Mouse (Mus musculus): ENCODE data around the gene Cryge. TPM values are rescaled to one million over a fixed set of nuclear protein-coding genes. Genes with fewer than 3 reads are reported as not detected.

Gene Cryge
- polyA plus RNA-seq, 1 experiment from 2014 or later = not detected

GRCm38 (mm10) chr1:65010153-65010552 is 40.8 kb downstream of the Cryge start:
- no peak overlapping the region for H3K4me3 ChIP-seq (replicated peaks)
- no peak overlapping the region for H3K4me2 ChIP-seq
- no peaks in the 10 kb centered on the region for H3K4me1 ChIP-seq (replicated peaks)
- 6% methylated on average over 9 of the region's 9 CpGs for WGBS (ENCODE audit: insufficient replicate concordance)
- DNase-seq = peak; percentile 28
- no peak overlapping the region for H3K9ac ChIP-seq
- H3K27ac ChIP-seq = no peak overlapping the region
- ATAC-seq (ENCODE audit: low read depth) = peak; percentile 45; the same call in 1 of the 2 replicates
- H3K27me3 ChIP-seq = no peaks in the 10 kb centered on the region
- no peaks in the 10 kb centered on the region for H3K36me3 ChIP-seq
- H3K9me3 ChIP-seq (replicated peaks) = no peaks in the 10 kb centered on the region

GRCm38 (mm10) chr1:65005575-65005974 is 45.4 kb downstream of the Cryge start:
- Histone ChIP-seq H3K27ac (no peak overlapping the region), H3K36me3 (no peaks in the 10 kb centered on the region), H3K4me3 (replicated peaks) (no peak overlapping the region), H3K27me3 (no peaks in the 10 kb centered on the region), H3K4me1 (replicated peaks) (no peaks in the 10 kb centered on the region), H3K9me3 (replicated peaks) (no peaks in the 10 kb centered on the region), H3K4me2 (no peak overlapping the region), H3K9ac (no peak overlapping the region)
- no peak for ATAC-seq (ENCODE audit: low read depth)
- no peak for DNase-seq
- WGBS (ENCODE audit: insufficient replicate concordance) = 73% methylated on average over 6 of the region's 6 CpGs

DNA sequence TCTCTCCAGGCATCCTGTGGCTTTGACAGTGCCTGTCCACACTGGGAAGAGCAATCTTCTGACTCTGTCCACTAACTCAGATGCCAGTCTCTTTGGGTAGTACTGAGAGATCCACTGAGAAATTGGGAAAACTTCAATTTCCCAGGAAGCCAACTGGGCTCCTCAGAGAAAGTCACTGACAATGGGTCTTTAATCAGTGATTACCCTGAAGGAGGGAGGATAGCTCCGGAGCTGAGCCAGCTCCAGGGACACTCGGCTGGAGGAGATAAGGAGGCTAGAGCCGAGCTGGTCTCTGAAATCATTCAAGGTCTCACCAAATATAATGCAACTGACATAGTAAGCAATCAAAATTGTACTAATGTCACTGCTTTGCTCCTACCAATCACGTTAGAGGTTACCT is 46.4 kb downstream of the Cryge start:
- 50% methylated on average over 4 of the region's 4 CpGs for WGBS (ENCODE audit: insufficient replicate concordance)
- H3K4me1 ChIP-seq (replicated peaks) = no peaks in the 10 kb centered on the region
- H3K4me2 ChIP-seq = no peak overlapping the region
- no peak overlapping the region for H3K27ac ChIP-seq
- ATAC-seq (ENCODE audit: low read depth) (no peak), DNase-seq (no peak)
- no peaks in the 10 kb centered on the region for H3K36me3 ChIP-seq
- no peaks in the 10 kb centered on the region for H3K27me3 ChIP-seq
- H3K4me3 ChIP-seq (replicated peaks) = no peak overlapping the region
- H3K9me3 ChIP-seq (replicated peaks) = no peaks in the 10 kb centered on the region
- no peak overlapping the region for H3K9ac ChIP-seq

Other genes starting within 250 kb of the Cryge start
- gene Plekhm3, start 94.3 kb downstream of the Cryge start, polyA plus RNA-seq (2015; fragmentation: Nextera tagmentation; extraction: Ambion mirVana) = 2.0 and 2.1 TPM in 2 replicates
- not detected in 2 replicates for gene Akr1cl, start 18.4 kb downstream of the Cryge start, polyA plus RNA-seq (2015; fragmentation: Nextera tagmentation; extraction: Ambion mirVana)
- not detected in 2 replicates for gene Crygd, start 12.3 kb upstream of the Cryge start, polyA plus RNA-seq (2015; fragmentation: Nextera tagmentation; extraction: Ambion mirVana)
- gene Crygc, start 22.5 kb upstream of the Cryge start, polyA plus RNA-seq (2015; fragmentation: Nextera tagmentation; extraction: Ambion mirVana) = not detected in 2 replicates
- not detected in 2 replicates for gene Crygb, start 31.1 kb upstream of the Cryge start, polyA plus RNA-seq (2015; fragmentation: Nextera tagmentation; extraction: Ambion mirVana)
- gene Cryga, start 52.2 kb upstream of the Cryge start, polyA plus RNA-seq (2015; fragmentation: Nextera tagmentation; extraction: Ambion mirVana) = not detected in 2 replicates
- gene Gm28845, start 68.4 kb upstream of the Cryge start, polyA plus RNA-seq (2015; fragmentation: Nextera tagmentation; extraction: Ambion mirVana) = not detected in 2 replicates
- 0.29 and 0.45 TPM in 2 replicates for gene D630023F18Rik, start 72.1 kb upstream of the Cryge start, polyA plus RNA-seq (2015; fragmentation: Nextera tagmentation; extraction: Ambion mirVana)
- gene Idh1, start 135.4 kb upstream of the Cryge start, polyA plus RNA-seq (2015; fragmentation: Nextera tagmentation; extraction: Ambion mirVana) = 83.9 and 100 TPM in 2 replicates
- gene Pikfyve, start 135.5 kb upstream of the Cryge start, polyA plus RNA-seq (2015; fragmentation: Nextera tagmentation; extraction: Ambion mirVana) = 4.1 and 6.1 TPM in 2 replicates
- gene Pth2r, start 230.9 kb upstream of the Cryge start, polyA plus RNA-seq (2015; fragmentation: Nextera tagmentation; extraction: Ambion mirVana) = not detected in 2 replicates

Data from liver, embryonic 13.5 days (tissue).